Mouse (Mus musculus) spleen, adult 2 months (tissue): ENCODE data around the gene Mgll.

Experiments
- CTCF ChIP-seq: fragments of 200-500 bp; IDR thresholded peaks from 2 replicates; pipeline ENCODE4 v1.5.1; 2011; ENCODE audit warnings: mild to moderate bottlenecking, inconsistent platforms; ENCODE audit not compliant: insufficient read depth, insufficient read length, insufficient replicate concordance; ENCODE audit errors: extremely low read depth
- POLR2A ChIP-seq: fragments of 200-500 bp; IDR thresholded peaks from 2 replicates; pipeline ENCODE4 v1.6.1; 2011; ENCODE audit warnings: low read depth, low read length, inconsistent platforms

DNA sequence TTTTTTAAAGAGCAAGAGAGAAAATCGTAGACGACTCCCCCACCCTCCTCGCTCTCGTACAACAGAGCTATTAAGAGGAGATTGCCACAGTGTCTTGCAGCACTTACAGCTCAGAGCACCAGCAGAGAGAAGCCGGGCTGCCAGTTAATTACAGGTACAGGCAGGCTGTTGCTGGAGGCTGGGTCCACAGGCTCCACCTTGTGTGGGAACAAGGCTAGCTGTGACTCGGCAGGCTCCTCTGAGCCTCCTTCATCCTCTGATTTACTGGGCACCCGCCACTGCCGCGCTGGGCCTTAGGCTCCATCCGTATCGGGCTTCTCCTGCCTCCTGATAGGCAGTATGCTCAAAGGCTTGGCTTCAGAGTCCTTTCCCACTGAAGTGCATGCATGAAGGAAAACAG is 64.0 kb downstream of the Mgll start:
- TF ChIP-seq CTCF (no peak), POLR2A (no peak)
